Mouse (Mus musculus) CH12.LX (cell line): ENCODE data around the gene Rab19.

Source experiments
- CTCF ChIP-seq, 2 experiments: IDR thresholded peaks in 1 of 2; conservative IDR thresholded peaks in 1 of 2; 2 replicates each; pipeline ENCODE4 v1.5.1; 2011 to 2012; ENCODE audit warnings: low read depth in 2 of 2, low read length in 2 of 2, improper control_type of control experiment in 1 of 2, inconsistent platforms in 1 of 2, mild to moderate bottlenecking in 1 of 2, moderate library complexity in 1 of 2
- ETS1 ChIP-seq: conservative IDR thresholded peaks from 2 replicates; pipeline ENCODE4 v1.6.1; 2012; ENCODE audit warnings: low read depth, mild to moderate bottlenecking, inconsistent platforms, low read length, improper control_type of control experiment, moderate library complexity
- GABPA ChIP-seq: IDR thresholded peaks from 2 replicates; pipeline ENCODE4 v1.6.1; 2012; ENCODE audit warnings: low read depth, low read length, improper control_type of control experiment, inconsistent platforms; ENCODE audit not compliant: insufficient replicate concordance
- HCFC1 ChIP-seq: IDR thresholded peaks from 2 replicates; pipeline ENCODE4 v1.6.1; 2012; ENCODE audit warnings: low read depth, mild to moderate bottlenecking, inconsistent platforms, low read length, improper control_type of control experiment
- IRF4 ChIP-seq: IDR thresholded peaks from 2 replicates; pipeline ENCODE4 v1.6.1; 2014; ENCODE audit warnings: low read depth, mild to moderate bottlenecking, inconsistent platforms, low read length, improper control_type of control experiment
- KAT2A ChIP-seq: IDR thresholded peaks from 2 replicates; pipeline ENCODE4 v1.6.1; 2012; ENCODE audit warnings: low read length, improper control_type of control experiment, inconsistent platforms; ENCODE audit not compliant: insufficient replicate concordance
- MAX ChIP-seq: IDR thresholded peaks from 2 replicates; pipeline ENCODE4 v1.6.1; 2011; ENCODE audit warnings: low read length, improper control_type of control experiment
- NRF1 ChIP-seq: IDR thresholded peaks from 2 replicates; pipeline ENCODE4 v1.6.1; 2014; ENCODE audit warnings: low read depth, mild to moderate bottlenecking, inconsistent platforms, low read length, improper control_type of control experiment, moderate library complexity
- POLR2A ChIP-seq: IDR thresholded peaks from 2 replicates; pipeline ENCODE4 v1.6.1; 2011; ENCODE audit warnings: low read depth, mild to moderate bottlenecking, improper control_type of control experiment, low read length
- POLR2AphosphoS2 ChIP-seq: IDR thresholded peaks from 2 replicates; pipeline ENCODE4 v1.6.1; 2011; ENCODE audit warnings: low read depth, low read length, improper control_type of control experiment
- USF1 ChIP-seq: IDR thresholded peaks from 2 replicates; pipeline ENCODE4 v1.6.1; 2014; ENCODE audit warnings: low read depth, mild to moderate bottlenecking, inconsistent platforms, low read length, improper control_type of control experiment
- USF2 ChIP-seq: conservative IDR thresholded peaks from 2 replicates; pipeline ENCODE4 v1.6.1; 2011; ENCODE audit warnings: low read depth, low read length, improper control_type of control experiment
- ZC3H11A ChIP-seq: IDR thresholded peaks from 2 replicates; pipeline ENCODE4 v1.6.1; 2012; ENCODE audit warnings: low read depth, mild to moderate bottlenecking, inconsistent platforms, low read length, improper control_type of control experiment
- ZMIZ1 ChIP-seq: IDR thresholded peaks from 2 replicates; pipeline ENCODE4 v1.6.1; 2012; ENCODE audit warnings: low read depth, mild to moderate bottlenecking, inconsistent platforms, low read length, improper control_type of control experiment

DNA sequence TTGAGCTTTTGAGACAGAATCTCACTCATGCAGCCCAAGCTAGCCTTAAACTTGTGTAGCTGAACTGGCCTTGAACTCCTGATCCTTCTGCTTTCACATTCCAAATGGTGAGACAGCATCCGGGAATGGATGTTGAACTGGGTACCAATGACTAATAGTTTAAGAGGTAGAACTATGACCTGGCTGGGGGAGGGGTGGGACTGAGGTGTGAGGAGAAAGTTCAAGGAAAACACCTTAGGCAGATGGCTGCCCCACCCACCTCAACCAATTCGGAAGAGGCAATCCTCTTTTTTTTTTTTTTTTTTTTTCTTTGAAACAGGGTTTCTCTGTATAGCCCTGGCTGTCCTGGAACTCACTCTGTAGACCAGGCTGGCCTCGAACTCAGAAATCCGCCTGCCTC lies 45.8 kb downstream of the Rab19 start:
- TF ChIP-seq GABPA (no peak), NRF1 (no peak), CTCF (conservative IDR thresholded peaks at IDR 0.05 in 1 of 2, IDR thresholded peaks at IDR 0.05 in 1 of 2; ENCODE audit: low read depth in 2 of 2, low read length in 2 of 2) (no peak), ZC3H11A (no peak), IRF4 (no peak), HCFC1 (no peak), USF2 (no peak), MAX (no peak), POLR2AphosphoS2 (no peak), ZMIZ1 (no peak), POLR2A (no peak), ETS1 (no peak), KAT2A (no peak), USF1 (no peak)
